Mouse (Mus musculus): Measurements from ENCODE around the gene Flt4. TPM values are rescaled to one million over a fixed set of nuclear protein-coding genes. Genes with fewer than 3 reads are reported as not detected.

Gene Flt4
- polyA plus RNA-seq (2014; fragmentation: Illumina TruSeq; extraction: RNeasy Lipid Tissue Mini Kit (QIAGEN cat#74804)), result 3.0 TPM

DNA sequence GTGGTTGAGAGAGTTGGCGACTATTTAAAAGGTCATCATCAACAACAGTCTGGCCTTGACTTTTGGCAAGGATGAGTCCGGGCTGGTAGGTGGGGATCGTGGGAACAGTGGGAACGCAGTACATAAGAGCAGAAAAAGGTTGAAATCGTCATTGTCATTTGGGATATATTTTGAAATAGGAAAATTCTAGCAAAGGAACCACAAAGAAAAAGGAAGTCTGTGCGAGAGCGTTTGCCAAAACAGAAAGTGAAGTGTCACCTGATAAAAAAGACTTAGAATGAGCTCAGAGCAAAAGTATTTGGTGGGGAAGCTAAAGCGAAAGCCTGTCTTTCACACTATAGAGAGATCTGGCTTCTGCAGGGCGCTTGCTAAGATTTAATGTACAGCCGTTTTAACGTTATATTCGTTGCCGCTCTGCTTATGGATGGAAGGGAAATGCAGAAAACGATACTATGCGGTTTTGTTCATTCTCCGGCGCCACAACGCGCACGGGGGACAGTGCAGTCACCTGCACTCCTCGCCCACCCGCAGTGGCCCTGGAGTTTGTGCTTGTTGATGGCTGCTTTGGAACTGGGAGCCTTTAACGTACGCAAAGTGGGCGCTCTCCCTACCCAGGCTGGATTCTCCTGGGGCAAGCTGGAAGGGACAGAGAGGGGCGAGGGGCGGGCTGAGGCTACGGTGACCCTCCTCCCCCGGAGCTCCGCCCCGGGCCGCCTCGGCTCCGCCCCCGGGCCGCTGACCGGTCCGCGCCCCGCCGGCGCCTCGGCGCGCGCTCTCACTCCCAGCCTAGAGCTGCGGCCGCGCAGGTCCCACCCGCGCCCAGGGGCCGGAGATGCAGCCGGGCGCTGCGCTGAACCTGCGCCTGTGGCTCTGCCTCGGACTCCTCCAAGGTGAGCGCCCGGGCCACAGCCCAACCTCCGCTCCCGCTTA lies at the start of gene Flt4:
Flt4 (plus strand) TSS at position 326 of the 930 bp plus-strand sequence.

GRCm38 (mm10) chr11:49663310-49663709 lies 54.2 kb downstream of the Flt4 start, which contains the start of gene Scgb3a1:
Gene Scgb3a1 (plus strand): TSS chr11:49663610.

Other genes with a start within 250 kb of the Flt4 start
- gene Olfr1389, start 186.2 kb upstream of the Flt4 start, polyA plus RNA-seq (2014; fragmentation: Illumina TruSeq; extraction: RNeasy Lipid Tissue Mini Kit (QIAGEN cat#74804)), result not detected
- not detected for gene Olfr1388, start 172.6 kb upstream of the Flt4 start, polyA plus RNA-seq (2014; fragmentation: Illumina TruSeq; extraction: RNeasy Lipid Tissue Mini Kit (QIAGEN cat#74804))
- not detected for gene Olfr1387, start 153.9 kb upstream of the Flt4 start, polyA plus RNA-seq (2014; fragmentation: Illumina TruSeq; extraction: RNeasy Lipid Tissue Mini Kit (QIAGEN cat#74804))
- not detected for gene Olfr1386, start 144.2 kb upstream of the Flt4 start, polyA plus RNA-seq (2014; fragmentation: Illumina TruSeq; extraction: RNeasy Lipid Tissue Mini Kit (QIAGEN cat#74804))
- not detected for gene Olfr1385, start 120.2 kb upstream of the Flt4 start, polyA plus RNA-seq (2014; fragmentation: Illumina TruSeq; extraction: RNeasy Lipid Tissue Mini Kit (QIAGEN cat#74804))
- gene Olfr1384, start 102.5 kb upstream of the Flt4 start, polyA plus RNA-seq (2014; fragmentation: Illumina TruSeq; extraction: RNeasy Lipid Tissue Mini Kit (QIAGEN cat#74804)), result not detected
- gene Olfr1383, start 89.6 kb upstream of the Flt4 start, polyA plus RNA-seq (2014; fragmentation: Illumina TruSeq; extraction: RNeasy Lipid Tissue Mini Kit (QIAGEN cat#74804)), result not detected
- gene Olfr1382, start 81.0 kb upstream of the Flt4 start, polyA plus RNA-seq (2014; fragmentation: Illumina TruSeq; extraction: RNeasy Lipid Tissue Mini Kit (QIAGEN cat#74804)), result not detected
- not detected for gene Olfr1381, start 65.8 kb upstream of the Flt4 start, polyA plus RNA-seq (2014; fragmentation: Illumina TruSeq; extraction: RNeasy Lipid Tissue Mini Kit (QIAGEN cat#74804))
- gene Olfr1380, start 52.4 kb upstream of the Flt4 start, polyA plus RNA-seq (2014; fragmentation: Illumina TruSeq; extraction: RNeasy Lipid Tissue Mini Kit (QIAGEN cat#74804)), result not detected
- not detected for gene Scgb3a1, start 54.3 kb downstream of the Flt4 start, polyA plus RNA-seq (2014; fragmentation: Illumina TruSeq; extraction: RNeasy Lipid Tissue Mini Kit (QIAGEN cat#74804))
- gene Cnot6, start 103.5 kb downstream of the Flt4 start, polyA plus RNA-seq (2014; fragmentation: Illumina TruSeq; extraction: RNeasy Lipid Tissue Mini Kit (QIAGEN cat#74804)), result 648 TPM
- 13.9 TPM for gene Gfpt2, start 184.9 kb downstream of the Flt4 start, polyA plus RNA-seq (2014; fragmentation: Illumina TruSeq; extraction: RNeasy Lipid Tissue Mini Kit (QIAGEN cat#74804))
- 128 TPM for gene Mapk9, start 237.5 kb downstream of the Flt4 start, polyA plus RNA-seq (2014; fragmentation: Illumina TruSeq; extraction: RNeasy Lipid Tissue Mini Kit (QIAGEN cat#74804))